Mouse (Mus musculus): ENCODE measurements around the gene Sri. TPM values are rescaled to one million over a fixed set of nuclear protein-coding genes. Genes with fewer than 3 reads are reported as not detected.

Sri gene
- polyA plus RNA-seq, 1 experiment, result 212 TPM

DNA sequence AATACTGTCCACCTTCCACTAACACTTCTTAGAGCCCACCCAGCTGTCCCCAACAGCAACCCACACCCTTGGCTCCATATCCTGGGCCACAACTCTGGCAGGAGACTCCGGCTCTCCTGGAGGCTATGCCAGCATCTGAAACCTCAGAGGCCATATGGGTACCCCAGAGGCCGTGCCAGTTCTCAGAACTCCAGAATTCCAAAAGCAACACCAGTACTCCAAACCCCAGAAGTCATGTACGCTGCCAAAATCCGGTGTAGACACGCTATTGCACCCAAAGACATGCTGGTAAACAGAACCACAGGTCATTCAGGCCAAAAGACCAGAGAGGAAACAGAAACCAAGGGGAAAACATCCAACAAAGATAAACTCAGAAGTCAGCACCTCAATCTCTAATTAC is 66.4 kb downstream of the Sri start:
- DNase-seq (ENCODE audit: low spot score), result no peak

DNA sequence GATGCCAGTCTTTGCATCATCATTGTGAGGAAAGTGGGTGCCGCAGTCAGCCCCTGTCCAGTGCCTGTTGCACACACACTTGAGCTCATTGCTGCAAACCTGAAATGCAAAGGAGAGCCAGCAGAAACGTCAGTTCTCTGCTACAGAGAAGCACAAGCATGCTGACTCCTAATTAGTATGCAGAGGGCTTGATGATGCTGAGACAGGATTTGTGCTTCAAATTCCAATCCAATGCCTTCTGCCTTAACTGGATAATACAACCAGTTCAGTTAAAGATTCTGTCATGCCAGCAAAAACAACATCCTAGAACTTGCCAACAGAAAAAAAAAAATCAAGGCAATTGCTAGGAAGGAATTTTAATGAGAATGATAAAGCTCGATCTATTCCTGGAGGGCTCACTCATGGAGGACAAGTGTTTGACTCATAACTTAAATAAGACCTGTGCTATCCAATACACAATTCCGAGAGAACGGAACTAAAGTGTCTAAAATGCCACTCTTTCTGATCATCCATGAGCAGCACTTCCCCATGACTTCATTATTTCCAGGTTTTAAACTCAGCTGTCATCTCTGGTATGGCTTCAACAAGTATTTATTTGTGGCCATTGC is 70.8 kb downstream of the Sri start:
- no peak for DNase-seq (ENCODE audit: low spot score)

Other genes starting within 250 kb of the Sri start
- 9.7 and 13.3 TPM in 2 replicates for gene Steap4, start 85.6 kb upstream of the Sri start, polyA plus RNA-seq (2012; rRNA removed)